Mouse (Mus musculus) testis, adult 10 weeks (tissue): ENCODE results near the gene Prdx4. TPM values are rescaled to one million over a fixed set of nuclear protein-coding genes. Genes with fewer than 3 reads are reported as not detected.

Experiments
- polyA plus RNA-seq: library from polyadenylated mRNA; stranded (reverse); fragments of 350-450 nt; fragmentation: Illumina TruSeq; extraction: RNeasy Lipid Tissue Mini Kit (QIAGEN cat#74804); gene quantifications from one replicate; pipeline ENCODE4 v1.2.3, GENCODE M21; 2014; ENCODE audit warnings: low read depth, low replicate concordance

The Prdx4 gene
- 351 TPM for polyA plus RNA-seq

GRCm38 (mm10) chrX:155340654-155341053, at the start of gene Prdx4:
TSS of gene Prdx4 (minus strand) at chrX:155340754.

Other genes starting within 250 kb of the Prdx4 start
- 1.2 TPM for gene Magea2, start 247.1 kb downstream of the Prdx4 start, polyA plus RNA-seq
- gene Cldn34b2, start 212.3 kb downstream of the Prdx4 start, polyA plus RNA-seq, result 31.6 TPM
- gene Sat1, start 124.3 kb downstream of the Prdx4 start, polyA plus RNA-seq, result 21.9 TPM
- gene Acot9, start 78.3 kb downstream of the Prdx4 start, polyA plus RNA-seq, result 116 TPM